Mouse (Mus musculus): ENCODE results near the gene Apba2. TPM values are rescaled to one million over a fixed set of nuclear protein-coding genes. Genes with fewer than 3 reads are reported as not detected.

Apba2 gene
- total RNA-seq, 4 experiments from 2014 or later: 0.12 to 1.7 (median 0.74) TPM

DNA sequence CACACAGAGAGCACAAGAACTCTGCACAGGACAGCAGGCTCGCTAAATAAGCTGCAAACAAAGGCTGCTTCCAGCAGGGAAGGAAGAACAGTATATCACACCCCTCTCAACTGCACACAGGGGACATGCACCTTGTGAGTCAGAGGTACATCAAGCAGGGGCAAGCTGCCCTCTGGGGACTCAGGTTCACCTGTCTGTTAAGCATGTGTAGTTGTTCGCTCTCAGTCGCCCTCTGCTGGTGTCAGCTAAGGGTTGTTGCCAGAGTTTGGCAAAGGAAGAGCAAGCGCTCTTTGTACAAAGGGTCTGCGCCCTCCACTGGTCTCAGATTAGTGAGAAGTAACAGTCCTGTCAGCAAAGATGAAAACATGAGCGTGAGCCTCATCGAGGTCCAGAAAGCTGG lies 228.3 kb downstream of the Apba2 start:
- DNase-seq: no peak

DNA sequence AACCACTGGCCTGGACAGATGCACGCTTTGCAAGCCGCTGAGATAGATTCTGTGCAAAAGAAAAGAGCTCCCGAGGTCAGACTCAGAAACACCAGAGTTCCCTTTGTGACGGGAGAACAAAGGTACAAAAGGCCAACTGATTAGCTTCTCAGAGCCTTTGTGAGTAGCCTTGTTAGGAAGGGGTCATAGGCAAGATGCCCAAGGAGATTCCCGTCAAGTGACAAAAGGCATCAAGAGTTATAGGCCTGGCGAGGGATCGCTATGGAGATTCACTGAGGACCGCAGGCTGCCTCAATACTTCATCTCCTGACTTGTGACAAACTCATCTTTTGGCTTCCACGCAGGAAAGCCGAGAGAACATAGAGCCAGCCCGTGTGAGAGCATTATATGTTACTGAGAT lies 237.6 kb downstream of the Apba2 start:
- no peak for DNase-seq

DNA sequence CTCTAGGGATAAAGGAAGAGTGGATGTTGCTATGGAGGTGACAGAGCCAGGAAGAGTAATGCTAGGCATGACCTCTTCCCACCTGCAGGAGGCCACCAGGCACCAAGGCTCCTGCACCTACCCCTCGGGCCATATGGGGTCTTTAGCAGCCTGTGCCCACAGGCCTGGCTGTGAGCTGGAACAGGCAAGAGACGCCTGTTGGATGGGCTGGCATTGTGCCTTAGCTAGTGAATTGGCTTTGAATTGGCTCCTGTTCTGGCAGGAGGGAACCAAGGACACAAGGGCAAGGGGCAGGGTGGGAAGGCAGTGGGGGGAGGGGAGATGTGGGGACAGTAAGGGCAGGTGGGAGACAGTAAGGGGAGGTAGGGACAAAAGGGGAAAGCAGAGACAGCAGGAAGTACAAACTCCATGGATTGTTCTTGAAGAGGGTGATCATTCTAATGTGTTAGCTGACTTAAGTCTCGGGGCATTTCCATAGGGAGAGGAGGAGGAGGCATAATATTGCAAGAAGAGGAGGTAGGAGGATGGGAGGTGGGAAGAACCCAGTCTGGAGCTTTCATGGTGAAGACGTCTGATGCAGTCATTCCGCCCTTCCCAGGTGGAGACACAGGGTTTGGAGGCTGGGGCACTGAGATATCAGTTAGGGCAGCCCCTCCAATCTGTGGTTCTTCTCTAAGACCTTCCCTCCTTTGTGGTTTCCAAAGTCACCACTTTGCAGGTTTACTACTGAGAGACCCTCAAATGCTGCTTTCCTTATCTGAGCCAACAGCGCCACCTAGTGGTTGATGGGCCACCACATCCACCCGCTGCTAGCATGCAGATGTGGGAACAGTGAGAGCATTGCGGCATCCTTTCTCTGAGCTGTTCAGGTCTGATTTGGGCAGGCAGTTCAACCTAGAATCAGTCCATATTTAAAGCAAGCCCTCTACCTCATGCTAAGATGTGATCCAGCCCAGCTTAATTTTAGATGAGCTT lies 240.1 kb downstream of the Apba2 start:
- DNase-seq: peak; percentile 19

DNA sequence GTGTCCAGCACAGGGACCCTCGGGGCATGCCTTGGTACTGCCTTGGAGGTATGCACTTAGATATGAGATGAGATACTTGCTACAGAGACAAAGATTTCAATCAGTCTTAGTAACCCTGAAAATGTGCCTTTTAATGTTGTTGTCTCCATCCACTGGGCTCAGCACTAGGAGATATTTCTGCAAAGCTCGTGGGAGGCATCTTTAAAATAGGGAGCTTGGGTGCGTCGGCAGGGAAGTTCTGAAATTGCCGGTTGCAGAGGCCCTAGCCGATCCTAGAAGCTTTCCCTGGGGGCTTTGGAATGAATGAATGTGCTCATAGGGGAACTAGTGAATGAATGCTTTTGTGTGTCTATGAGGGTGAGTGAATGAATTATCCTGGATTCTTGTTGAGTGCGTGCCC lies 242.1 kb downstream of the Apba2 start:
- no peak for DNase-seq

DNA sequence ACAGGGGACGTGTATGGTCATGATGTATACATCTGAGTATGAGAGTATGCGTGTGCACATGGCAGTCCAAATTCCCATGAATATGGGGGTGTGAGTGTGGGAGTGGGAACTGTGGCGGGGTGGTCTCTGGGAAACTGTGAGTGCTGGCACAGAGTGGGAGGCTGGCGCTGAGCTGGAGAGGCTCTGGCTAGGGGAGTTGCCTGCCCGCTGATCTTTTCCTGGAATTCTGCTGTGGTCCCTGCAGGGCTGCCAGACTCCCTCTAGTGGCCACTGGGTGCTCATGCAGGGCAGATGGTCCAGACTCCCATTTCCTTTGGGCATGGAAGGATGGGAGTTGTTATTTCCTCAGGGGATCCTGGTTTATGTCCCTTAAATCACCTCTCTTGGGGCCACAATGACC lies 250.0 kb downstream of the Apba2 start:
- DNase-seq: peak; percentile 14

DNA sequence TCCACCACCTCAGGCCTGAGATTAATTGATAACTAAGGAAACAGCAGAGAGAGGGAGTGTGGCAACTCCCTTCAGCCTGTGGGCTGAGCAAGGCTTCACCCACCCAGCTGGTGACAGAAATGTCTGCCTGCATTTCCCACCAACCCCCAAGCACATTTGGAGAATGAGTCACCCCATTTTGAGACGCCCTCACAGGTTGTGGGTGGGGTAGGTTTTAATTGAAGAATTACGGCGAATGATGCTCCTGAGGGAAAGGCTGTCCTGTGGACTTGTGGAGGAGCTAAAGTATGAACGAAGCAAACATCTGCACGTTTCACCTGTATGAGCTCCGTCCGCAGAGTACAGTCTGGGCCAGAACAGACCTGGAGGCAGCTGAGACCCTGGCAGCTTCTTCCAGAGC lies 250.6 kb downstream of the Apba2 start:
- no peak for DNase-seq

DNA sequence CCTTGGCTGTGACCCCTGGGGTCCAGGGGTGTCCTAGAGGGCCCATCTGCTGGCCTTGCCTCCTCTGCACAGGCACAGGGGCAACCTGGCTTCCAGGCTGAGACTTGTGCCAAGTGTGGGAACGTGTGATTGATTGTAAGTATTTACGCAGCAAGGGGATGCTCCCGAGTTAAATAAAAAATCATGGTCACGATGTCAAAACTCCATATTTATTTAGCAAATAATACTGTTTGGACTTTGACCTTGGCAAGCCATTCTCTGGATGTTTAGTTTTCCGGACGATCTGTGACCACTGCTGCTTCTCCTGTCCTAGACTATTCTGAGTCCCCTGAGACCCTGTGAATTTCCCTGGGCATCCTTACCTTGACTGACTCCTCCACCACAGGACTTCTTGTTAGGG lies 252.2 kb downstream of the Apba2 start:
- DNase-seq: peak; percentile 26

DNA sequence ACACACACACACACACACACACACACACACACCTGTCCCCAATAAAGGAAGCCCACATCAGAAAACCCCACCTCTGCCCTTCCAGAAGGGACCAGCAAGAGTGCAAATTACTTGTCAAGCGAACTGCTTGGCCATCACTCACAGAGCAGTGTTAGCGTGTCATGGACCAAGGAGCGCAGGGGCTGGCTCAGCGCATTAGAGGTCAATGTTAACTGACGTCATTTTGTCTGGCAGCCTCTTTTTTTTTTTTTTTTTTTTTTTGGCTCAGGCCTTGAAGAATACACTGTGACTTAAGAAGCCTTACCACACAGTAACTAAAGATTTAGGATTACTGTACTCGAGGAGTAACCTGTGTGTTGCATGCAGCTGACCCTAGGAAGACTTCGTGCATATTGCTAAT lies 252.7 kb downstream of the Apba2 start:
- peak; percentile 66 for DNase-seq

DNA sequence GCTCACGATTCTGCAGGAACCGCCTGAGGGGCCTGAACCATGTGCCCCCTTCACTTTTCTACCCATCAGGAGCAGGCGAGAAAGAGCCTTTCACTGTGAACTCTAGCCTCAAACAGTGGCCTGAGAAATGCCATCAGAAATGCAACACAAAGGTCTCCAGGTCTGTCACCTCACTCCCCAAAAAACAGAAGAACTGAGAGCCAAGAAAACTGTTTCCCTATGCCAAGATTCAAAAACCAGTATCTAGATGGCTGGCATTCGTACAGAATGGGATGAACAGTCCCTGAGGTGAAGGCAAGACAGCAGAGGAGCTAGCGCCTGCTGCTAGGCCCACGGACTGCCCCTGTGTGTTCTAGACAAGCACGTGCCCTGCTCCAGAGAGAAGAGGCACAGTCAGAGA lies 253.6 kb downstream of the Apba2 start:
- no peak for DNase-seq

DNA sequence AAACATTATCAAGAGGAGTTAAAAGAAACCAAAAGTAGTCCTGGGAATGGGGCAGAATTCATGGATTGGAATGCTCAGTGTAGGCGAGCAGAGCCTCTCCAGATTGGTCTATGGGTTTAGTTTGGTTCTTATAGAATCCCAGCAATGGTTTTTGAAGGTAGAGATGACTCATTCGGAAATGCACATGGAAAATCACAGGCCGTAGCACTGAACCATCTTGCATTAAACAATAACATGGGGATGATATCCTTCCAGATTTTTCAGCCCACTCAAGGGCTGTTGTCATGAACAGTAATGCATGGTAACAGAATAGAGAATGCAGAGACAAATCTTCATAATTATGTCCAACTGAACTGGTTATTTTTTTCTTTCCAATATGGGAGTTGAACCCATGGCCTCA lies 264.1 kb downstream of the Apba2 start:
- no peak for DNase-seq

DNA sequence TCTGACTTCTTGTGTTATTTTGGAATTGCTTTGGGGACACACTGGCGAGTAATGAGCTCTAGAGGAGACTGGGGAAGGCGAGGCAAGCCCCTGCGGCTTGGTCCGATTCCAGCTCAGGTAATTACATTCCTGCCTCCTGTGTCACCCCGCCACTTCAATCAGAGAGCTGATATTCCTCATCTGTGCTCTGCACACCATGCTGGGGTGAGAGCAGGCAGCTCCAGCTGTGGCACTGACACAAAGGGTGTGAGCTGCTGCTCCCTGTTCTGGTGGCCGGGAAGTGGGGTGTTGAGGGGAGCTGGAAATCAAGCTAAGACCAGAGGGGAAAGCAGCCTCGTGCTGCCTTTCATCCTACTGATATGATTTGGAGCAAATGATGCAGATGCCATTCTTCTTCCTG lies 268.3 kb downstream of the Apba2 start:
- no peak for DNase-seq

DNA sequence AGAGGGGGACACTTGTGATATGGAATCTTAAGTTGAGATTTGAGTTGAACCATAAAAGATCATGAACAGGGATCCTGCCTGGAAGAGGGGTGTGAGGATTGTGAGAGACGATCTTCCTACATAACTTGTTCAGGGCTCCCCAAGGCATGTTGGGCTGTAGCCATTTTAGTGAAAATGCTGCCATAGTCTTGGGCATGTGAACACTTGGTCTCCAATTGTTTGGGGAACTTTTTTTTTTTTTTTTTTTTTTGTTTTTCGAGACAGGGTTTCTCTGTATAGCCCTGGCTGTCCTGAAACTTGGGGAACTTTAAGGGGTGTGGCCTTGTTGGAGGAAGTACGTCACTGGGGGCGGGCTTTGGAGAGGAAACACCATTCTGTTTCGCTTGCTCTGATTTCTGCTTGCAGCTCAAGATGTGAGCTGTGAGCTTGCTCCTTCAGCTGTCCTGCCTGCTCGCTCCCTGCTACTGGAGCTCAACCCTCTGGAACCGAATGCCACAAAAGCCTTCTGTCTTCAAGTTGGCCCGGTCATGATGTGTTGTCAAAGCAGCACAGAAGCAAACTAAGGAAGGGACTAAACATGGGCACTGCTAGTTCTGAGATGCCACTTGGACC lies 269.4 kb downstream of the Apba2 start:
- DNase-seq: no peak

DNA sequence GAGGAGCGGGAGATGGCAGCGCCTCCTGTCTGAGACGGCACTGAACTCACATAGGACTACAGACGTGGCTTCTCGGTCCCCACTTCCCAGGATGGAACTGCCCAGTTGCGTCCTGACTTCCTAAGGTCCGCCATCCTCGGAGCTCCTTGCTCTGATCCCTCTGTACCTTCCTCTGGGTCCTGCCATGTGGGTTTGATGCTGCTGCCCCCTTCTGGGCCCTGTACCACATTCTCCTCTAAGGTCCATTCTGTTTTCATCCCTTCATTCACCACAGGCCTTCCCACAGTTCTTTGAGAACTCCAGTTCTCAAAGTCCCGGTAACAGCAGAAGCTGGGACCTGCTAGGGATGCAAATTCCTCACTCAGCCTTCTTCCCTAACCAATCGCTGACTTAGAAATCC lies 272.0 kb downstream of the Apba2 start:
- no peak for DNase-seq

DNA sequence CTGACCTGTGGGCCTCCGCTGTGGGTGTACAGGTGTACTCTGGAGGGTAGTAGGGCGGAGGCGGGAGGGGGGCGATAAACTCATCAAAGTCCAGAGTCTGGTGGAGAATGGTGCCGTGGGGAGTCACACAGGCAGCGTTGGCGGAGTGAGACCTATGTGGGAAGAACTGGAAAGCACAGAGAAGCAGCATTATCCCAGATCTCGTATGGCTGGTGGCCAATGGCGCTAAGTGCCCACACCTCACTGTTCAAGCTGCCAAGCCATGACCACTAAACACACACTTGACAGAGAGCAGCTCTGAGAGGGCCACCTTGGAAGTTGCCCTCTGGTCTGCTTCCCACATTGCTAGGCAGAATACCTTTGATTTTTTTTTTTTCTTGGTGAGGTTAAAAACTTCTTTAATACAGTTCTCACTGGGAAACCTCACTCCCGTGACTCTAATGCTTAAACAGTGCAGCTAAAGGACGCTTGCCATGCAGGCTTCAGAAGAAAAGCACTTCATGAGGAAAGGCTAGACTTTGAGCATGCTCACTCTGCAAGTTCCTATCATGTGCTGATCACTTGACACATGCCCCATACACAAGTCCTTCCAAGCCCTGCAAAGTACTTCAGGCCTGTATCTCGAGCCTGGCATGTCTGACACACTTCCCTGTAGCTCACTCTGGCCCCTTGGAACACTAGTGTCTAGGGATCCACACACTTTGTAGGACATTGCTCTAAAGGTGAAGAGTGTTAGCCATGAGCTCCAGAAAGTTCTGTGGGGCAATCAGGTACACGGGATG lies 275.4 kb downstream of the Apba2 start:
- no peak for DNase-seq

DNA sequence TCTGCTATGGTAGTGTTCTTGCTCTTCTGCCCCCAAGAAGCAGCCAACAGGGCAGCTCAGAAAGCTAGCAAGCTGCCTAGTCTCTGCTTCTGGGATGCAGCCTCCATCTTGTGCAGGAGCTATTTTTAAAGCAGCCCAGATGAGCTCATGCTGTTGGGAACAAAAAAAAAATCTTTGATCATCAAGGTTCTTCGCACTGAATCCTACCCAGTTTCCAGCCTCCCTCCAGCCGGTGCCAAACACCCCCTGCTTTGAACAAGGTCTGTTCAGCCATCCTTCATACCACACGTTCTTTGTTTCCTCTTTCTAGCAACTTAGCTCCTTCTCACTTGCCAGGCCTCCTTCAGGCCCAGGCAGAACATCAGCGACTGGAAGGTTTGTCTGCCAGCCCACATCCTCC lies 278.0 kb downstream of the Apba2 start:
- DNase-seq: no peak

DNA sequence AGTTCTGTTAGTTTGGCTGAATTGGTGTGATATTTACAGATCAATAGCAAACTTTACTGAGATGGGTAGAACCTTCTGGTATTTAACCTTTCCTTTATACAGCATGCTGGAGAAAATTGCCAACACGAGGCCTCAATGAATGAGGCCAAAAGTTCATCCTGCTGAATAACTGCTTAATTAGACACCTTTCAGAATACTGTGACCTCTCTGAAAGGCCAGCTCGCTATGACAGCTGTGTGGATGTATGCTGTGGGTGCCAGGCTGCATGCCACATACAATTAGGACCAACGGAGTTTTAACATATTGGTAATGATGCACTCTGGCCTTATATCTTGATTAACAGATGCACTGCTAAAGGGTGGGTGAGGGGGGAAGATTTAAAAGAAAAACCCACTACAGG lies 283.5 kb downstream of the Apba2 start:
- no peak for DNase-seq

DNA sequence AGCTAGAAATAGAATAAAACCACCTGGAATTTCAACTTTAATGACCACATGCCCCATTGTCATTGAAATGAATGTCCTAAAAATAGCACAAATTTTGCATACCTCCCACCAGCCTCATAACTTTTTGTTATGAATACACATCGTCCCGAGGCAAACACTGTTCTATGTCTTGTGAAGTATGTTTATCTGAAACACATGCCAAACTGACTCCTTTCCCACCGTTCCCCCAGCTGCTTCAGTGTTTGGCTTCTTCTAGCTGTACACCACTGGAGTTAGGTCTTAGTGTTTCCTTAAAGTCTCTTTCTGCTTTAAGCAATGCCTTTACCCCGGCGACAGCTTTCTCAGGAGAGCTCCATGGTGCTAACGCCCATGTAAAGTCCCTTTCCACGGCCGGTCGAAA lies 289.6 kb downstream of the Apba2 start:
- DNase-seq: no peak

DNA sequence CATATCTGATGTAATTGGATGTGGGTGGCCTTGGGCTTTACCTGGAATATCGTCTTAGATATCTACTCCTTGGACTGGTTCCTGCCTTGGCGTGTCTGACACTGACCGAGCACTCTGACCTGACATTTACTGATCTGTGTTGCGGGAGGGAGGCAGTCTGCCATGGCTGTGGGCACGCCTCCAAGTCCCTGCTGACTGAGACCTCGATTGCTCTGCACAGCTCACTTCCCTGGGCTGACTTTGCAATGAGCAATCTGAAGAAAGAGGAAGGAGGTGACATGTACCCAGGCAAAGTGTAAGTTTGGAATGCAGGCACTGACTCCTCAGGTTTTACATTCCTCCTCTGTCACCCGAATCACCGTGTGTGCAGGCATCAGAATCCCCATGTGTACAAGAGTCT lies 290.5 kb downstream of the Apba2 start:
- DNase-seq: peak; percentile 80

DNA sequence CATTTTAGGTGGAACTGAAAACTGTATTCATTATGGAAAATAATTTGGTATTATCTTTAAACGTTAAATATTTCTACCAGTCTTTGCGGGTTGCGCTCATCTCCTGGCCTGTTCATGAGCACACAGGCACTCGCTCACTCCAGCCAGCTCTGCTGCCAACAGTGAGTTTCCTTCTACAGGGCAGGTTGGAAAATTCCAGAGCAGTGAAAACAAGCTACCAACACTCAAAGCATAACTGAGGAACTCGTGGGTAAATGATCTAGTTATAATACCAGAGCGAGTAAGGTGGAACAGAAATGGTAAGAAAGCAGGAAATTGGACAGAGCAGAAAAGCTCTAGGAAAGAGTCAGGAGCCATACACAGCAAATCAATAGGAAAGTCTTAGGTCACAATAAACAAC lies 294.0 kb downstream of the Apba2 start:
- DNase-seq: no peak

Data from adrenal gland, adult 8-10 months (tissue).